Mouse (Mus musculus) brain, embryonic 18.5 days (tissue): ENCODE data around the gene AV320801.
"Not testable (repeated sequence)": the region's sequence is repeated elsewhere in the genome, so short reads cannot be mapped to it uniquely, and the experiment has no call there.

Experiments
- DNase-seq: peaks from one replicate; pipeline ENCODE4 v3.0.0-alpha.2; 2012; ENCODE audit warnings: low read depth, low spot score

The AV320801 gene

GRCm38 (mm10) chrX:135494288-135494687 lies at the start of gene AV320801:
Gene AV320801 (plus strand): TSS chrX:135494588.
- DNase-seq, result not testable (repeated sequence)

- DNase-seq, result not testable (repeated sequence)
Observed at GRCm38 (mm10) chrX:135464160-135464559, 30.2 kb upstream of the AV320801 start.

DNA sequence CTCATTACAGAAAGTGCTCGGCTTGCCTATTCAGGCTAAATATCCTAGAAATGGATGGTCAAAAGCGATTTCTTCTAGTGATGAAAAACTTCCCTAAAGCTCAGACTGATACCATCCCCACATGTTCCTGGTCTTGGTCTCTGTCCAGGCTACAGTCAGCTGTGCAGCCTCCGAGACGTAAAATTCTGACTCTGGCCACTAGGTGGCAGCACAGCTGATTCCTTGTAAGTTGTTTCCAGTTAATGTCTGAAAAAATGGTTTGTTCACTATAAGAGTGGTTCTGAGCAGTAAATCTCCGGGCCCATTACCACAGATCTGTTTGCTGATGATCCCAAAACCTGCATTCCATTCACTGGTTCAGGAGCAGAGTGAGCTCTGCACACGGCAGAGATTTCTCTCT lies 12.5 kb upstream of the AV320801 start:
- DNase-seq, result not testable (repeated sequence)

- DNase-seq, result not testable (repeated sequence)
Observed at GRCm38 (mm10) chrX:135483183-135483582, 11.2 kb upstream of the AV320801 start.
